Mouse (Mus musculus) layer of hippocampus, adult 18-20 months (tissue): Measurements from ENCODE around the gene Esrrg. TPM values are rescaled to one million over a fixed set of nuclear protein-coding genes. Genes with fewer than 3 reads are reported as not detected.
A peak's percentile ranks its signal among the peaks of the same experiment; 100 is the strongest.

Source experiments
- DNase-seq, 2 experiments: peaks; one replicate each; pipeline ENCODE4 v3.0.0; 2022; ENCODE audit warnings: low spot score in 2 of 2
- total RNA-seq, 2 experiments: library from RNA; stranded (reverse); gene quantifications; 2 replicates each; pipeline ENCODE4 v1.2.3; 2021

Gene Esrrg
- total RNA-seq, 2 experiments from 2014 or later: 13.2 to 15.8 TPM

DNA sequence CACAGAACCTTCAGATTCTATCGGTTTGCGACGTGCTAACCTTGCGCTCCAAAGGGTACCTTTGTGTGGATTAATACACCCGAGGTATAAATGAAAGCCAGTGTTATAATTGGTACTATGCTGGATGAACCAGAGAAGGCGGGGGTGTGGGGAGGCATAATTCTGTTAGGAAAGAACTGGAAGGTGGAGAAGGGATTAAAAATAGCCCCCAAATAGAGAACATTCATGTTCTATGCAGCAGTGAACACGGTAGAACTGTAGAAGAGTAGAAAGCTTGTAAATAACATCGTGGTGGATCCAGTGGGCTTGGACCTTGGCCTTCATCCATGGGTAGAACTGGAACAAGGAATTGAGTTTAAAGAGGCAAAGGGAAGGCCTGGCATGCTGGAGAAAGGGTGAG is 40.0 kb downstream of the Esrrg start:
- no peak for DNase-seq

DNA sequence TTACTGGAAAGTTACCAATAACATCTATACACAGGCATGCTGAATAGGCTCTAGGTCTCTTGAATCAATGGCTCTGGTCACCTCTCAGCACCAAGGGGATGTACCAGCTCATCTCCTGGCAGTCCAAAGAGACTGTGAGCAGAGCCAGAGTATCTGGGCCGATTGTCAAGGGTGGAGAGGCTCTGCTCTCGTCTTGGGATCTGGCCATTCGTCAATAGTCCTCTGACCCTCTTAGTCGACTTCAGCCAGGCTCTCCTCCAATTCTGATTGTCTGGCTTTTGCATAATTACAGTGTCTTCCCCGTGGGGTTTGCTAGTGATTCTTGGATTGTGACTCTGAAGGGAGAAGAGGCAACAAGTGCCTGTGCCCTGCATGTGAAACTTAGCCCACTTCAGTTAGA is 41.3 kb downstream of the Esrrg start:
- no peak for DNase-seq

DNA sequence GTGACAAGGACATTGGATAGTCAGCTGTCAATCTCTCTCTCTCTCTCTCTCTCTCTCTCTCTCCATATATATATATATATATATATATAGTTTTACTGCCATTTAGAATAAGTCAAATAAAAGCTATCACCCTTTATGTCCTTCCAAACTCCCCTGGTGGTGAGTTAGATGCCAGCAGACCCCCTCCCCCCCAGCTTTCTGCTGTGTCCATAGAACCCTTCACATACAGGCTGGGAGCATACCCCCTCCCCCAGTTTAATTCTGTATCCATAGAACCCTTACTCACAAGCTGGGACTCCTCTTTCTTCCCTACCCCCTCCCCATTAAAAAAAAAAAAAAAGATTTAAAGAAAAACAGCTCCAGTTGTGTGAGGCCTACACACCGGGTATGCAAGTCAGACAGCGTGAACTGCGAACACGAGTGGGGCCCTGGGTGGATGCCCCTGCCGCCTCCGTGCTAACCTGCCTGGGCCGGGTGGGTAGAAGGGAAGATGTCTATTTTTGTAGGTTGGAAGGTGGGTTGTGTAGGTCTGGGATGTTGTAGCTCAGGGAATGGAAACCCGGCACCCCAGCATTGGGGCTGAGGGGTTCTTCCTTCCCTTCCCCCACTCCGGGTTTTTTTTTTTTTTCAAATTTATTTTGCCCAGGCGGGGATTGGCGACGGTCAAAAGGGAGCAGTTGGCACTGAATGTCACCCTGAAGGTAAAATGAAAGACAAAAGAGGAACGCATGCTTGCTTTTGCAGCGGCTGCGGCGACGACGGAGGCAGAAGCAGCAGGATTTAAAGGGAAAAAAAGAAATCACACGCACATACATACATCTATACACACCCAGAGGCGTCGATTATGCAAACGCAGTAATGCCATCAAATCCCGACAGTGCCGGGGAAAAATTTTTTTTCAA is 42.4 kb downstream of the Esrrg start:
- no peak for DNase-seq

- peak; percentile 28 to 42 for DNase-seq
Measured at GRCm38 (mm10) chr1:187651688-187652241, 43.2 kb downstream of the Esrrg start.

GRCm38 (mm10) chr1:187652445-187652844 is 43.9 kb downstream of the Esrrg start:
- no peak for DNase-seq

GRCm38 (mm10) chr1:187653390-187653789 is 44.8 kb downstream of the Esrrg start:
- DNase-seq: no peak

GRCm38 (mm10) chr1:187660963-187661362 is 52.4 kb downstream of the Esrrg start:
- DNase-seq: no peak

GRCm38 (mm10) chr1:187662083-187662609 is 53.6 kb downstream of the Esrrg start:
- DNase-seq: no peak

DNA sequence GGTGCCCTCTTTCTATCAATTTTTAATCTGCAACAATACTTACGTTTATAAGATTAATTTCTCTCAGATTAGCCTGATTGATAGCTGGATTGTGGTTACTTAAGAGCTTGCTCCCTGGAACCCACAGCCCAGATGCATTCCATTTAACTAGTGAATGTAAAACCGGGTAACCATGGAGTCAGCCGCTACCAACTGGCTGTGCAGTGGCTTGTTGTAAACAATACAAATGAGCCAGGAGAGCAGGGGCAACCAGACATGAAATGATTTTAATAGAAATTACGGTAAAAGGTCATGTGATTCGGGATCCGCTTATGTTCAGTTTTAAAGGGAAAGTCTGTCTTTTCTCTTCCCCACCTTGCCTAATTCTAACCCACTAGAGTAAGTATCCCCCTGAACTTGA is 54.8 kb downstream of the Esrrg start:
- no peak for DNase-seq

DNA sequence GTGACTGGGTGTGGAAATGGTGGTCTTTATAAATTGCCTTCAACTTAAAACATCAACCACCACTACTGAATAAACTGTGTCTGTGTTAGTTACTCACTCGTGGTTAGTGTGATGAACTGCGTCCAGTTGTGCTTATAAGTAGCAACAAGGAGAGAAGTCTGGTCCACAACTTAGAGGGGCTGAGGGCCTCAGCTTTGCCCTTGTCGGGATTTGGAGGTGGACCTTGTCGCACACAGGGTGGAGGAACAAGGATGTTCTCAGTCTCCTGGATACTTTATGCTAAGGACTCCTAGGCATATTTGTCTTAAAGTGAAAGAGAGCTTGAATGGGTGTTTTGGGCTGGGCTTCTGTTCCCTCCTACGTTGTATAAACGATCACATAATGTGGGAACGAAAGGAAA is 55.7 kb downstream of the Esrrg start:
- DNase-seq: no peak

GRCm38 (mm10) chr1:187665901-187666600 is 57.5 kb downstream of the Esrrg start:
- DNase-seq: no peak

DNA sequence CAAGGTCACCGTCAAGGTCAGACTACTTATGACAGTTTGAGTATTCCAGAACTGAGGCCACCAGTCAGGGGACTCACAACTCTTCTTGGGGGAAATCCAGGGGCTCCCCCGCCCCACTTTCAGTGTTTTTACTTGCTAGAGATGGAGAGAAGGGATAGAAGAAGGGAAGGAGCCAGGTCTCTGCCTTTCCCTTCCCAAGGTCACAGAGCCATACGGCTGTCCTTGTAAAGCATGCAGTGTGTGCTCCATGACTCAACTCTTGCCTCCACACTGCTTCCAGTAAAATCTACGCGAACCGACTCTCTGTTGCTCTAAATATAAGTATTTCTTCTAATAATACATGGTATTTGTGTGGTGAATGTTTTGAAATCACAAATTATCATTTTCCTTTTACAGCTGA is 61.2 kb downstream of the Esrrg start:
- no peak for DNase-seq

GRCm38 (mm10) chr1:187672446-187672845 is 63.9 kb downstream of the Esrrg start:
- no peak for DNase-seq

DNA sequence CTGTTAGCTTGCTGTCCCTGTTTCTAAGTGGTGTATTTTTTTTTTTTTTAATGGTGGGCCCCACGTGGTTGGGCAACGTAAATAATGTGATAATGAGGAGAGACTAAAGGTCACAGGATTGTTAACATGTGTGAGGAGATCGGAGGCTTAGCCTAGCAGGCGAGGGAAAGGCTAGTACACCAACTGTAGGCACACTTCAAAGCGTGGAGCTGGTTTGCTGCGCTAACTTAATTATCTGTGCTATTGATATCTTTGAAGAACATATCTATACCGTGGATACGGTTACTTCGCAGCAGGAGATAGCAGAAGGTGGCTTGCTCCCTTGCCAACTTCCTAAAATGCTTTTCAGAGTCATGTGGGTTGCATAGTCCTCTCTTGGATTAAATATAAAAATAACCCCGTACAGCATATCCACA is 66.2 kb downstream of the Esrrg start:
- DNase-seq: no peak

DNA sequence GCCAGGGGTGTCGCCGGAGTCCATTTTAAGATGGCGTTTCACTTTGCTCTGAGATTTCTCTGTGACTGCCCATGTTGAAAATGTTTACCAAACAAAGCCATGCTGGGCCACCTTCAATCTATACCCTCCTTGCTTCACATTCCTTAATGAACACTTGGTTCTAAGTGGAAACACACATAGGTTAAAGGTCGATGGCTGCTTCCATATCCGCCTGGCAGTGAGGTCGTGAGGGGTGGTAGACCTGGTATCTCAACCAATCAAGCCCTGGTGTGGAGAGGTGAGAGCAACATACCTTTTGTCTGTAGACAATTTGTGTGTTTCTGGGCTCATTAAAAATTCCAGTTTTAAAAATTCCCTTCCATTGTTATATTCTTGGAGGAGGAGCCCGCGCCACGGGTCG is 68.0 kb downstream of the Esrrg start:
- DNase-seq: no peak

DNA sequence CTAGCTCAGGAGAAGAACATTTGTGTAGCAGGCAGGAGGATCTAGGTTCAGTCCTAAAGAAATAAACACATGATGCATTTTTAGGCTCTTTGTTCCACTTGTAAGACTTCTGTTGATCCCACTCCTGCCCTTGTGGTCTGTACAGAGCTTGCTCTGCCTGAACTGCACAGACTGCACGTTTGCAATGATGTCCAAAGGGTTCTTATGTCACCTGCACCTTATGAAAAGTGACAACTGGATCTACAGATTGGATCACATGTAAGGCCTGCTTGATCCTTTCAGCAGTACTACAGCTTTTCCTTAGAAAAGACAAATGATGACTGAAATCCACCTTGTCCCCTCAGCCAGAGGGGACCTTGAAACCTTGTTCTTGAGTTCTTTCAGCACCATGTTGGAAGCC is 70.7 kb downstream of the Esrrg start:
- DNase-seq: no peak

GRCm38 (mm10) chr1:187684519-187684918 is 75.9 kb downstream of the Esrrg start:
- no peak for DNase-seq

DNA sequence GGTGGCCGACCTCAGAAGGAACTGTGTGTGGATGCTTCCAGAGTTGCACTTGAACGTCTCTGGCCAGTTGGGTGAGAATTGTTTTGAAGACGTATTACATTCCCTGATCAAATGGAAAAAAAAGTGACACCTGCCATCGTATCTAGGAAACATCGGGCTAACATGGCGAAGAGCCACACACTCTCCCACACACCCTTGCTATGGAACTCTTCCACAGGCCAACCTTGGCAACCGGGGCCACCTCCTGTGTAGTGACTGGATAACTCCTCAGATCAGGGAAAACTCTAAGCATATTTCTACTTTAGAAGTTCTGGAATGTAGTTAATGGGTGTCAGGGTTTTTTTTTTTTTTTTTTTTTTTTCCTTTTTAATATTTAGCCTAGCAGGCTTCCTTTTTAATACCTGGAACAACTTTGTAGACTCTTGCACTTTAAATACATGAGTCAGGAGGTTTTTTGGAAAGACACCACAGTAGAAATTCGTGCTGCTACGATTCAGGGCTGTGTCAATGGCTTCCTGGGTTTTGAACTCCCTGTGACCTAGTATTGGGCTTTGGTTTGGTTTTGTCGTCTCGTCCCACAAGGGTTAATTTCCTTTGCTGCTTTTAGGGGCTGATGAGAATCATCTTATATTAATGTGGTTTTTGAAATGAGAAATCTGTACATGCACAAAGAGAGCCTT is 83.4 kb downstream of the Esrrg start:
- peak in 1 of 2 experiments; percentile 19 for DNase-seq

GRCm38 (mm10) chr1:187694865-187695264 is 86.3 kb downstream of the Esrrg start:
- no peak for DNase-seq

GRCm38 (mm10) chr1:187698201-187698600 is 89.6 kb downstream of the Esrrg start:
- DNase-seq: no peak

DNA sequence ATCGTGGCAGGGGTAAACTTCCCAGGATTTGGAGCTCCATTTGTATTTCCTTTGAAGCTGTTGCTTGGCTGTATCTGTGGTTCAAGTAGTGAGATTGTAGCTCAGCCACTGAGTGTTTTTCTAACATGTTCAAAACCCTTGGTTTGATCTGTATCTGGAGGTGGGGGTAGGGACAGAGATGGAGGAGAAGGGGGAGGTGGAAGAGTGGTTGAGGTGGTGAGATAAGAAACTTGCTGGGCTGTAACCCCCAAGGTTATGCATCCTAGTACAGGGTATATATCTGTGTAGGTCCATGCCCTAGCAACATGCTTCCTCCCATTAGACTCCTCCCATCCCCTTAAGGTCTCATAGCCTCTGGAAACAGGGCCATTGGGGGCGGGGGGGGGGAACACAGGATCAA is 92.4 kb downstream of the Esrrg start:
- DNase-seq: no peak
